Mouse (Mus musculus) adipocyte (in vitro differentiated cells): Measurements from ENCODE around the gene Cd101.

ENCODE experiments used
- DNase-seq: peaks from one replicate; pipeline ENCODE4 v3.0.0-alpha.2; 2016; ENCODE audit warnings: low spot score

The Cd101 gene

GRCm38 (mm10) chr3:101003575-101004356 is 25.6 kb downstream of the Cd101 start:
- no peak for DNase-seq

GRCm38 (mm10) chr3:100999732-101000131 is 29.6 kb downstream of the Cd101 start:
- no peak for DNase-seq

- DNase-seq, result peak; percentile 61
These were observed 30.4 kb downstream of the Cd101 start for GRCm38 (mm10) chr3:100998904-100999340.

GRCm38 (mm10) chr3:100997785-100998570 is 31.4 kb downstream of the Cd101 start:
- DNase-seq, result peak; percentile 34

- DNase-seq, result no peak
These were observed 35.1 kb downstream of the Cd101 start for GRCm38 (mm10) chr3:100994252-100994651.

GRCm38 (mm10) chr3:100993718-100994117 is 35.6 kb downstream of the Cd101 start:
- DNase-seq, result no peak

GRCm38 (mm10) chr3:100993158-100993557 is 36.2 kb downstream of the Cd101 start:
- no peak for DNase-seq

GRCm38 (mm10) chr3:100990231-100990630 is 39.1 kb downstream of the Cd101 start:
- no peak for DNase-seq

- DNase-seq, result no peak
These were observed 39.9 kb downstream of the Cd101 start for GRCm38 (mm10) chr3:100989417-100989816.

- no peak for DNase-seq
These were observed 50.1 kb downstream of the Cd101 start for GRCm38 (mm10) chr3:100979290-100979689.

GRCm38 (mm10) chr3:100973906-100974305 is 55.5 kb downstream of the Cd101 start:
- peak; percentile 73 for DNase-seq

- DNase-seq, result peak; percentile 96
These were observed 60.0 kb downstream of the Cd101 start, which contains the start of gene Ttf2 for GRCm38 (mm10) chr3:100969176-100969917. Gene Ttf2, minus strand, starts transcription at chr3:100969663.

GRCm38 (mm10) chr3:100963849-100964542 is 65.4 kb downstream of the Cd101 start:
- peak; percentile 63 for DNase-seq

GRCm38 (mm10) chr3:100961501-100961900 is 67.9 kb downstream of the Cd101 start:
- no peak for DNase-seq

GRCm38 (mm10) chr3:100961007-100961406 is 68.3 kb downstream of the Cd101 start:
- no peak for DNase-seq

- DNase-seq, result no peak
These were observed 74.7 kb downstream of the Cd101 start for GRCm38 (mm10) chr3:100954616-100955015.

GRCm38 (mm10) chr3:100951531-100951930 is 77.8 kb downstream of the Cd101 start:
- DNase-seq, result no peak

- no peak for DNase-seq
These were observed 82.1 kb downstream of the Cd101 start for GRCm38 (mm10) chr3:100947286-100947685.
